Mouse (Mus musculus): ENCODE measurements around the gene Arl14. TPM values are rescaled to one million over a fixed set of nuclear protein-coding genes. Genes with fewer than 3 reads are reported as not detected.

Arl14 gene
- total and polyA plus RNA-seq, 2 experiments = 0.09 TPM; not detected in 1

DNA sequence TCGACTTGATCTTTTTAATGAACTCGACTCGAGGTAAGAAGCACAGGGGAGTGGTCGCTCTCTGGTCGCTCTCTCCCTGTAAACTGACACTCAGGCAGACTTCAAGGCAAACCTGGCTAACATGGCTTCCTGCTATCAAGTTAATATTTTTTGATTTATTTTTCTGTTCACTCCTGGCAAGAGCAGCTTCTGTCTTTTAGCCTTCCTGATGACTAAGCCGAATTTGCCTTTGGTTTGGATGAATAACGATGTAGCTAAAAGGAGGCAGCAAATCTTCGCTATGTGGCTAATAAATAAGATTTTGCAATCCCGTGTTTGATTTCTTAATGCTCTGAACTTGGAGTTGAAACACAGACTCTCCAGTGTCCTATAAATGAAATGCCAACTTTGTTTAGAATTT lies 27.7 kb upstream of the Arl14 start:
- Histone ChIP-seq H3K27ac (replicated peaks; ENCODE audit: insufficient read depth, low read depth, low read length) (no peak overlapping the region), H3K4me3 (ENCODE audit: insufficient read depth, low read depth, low read length) (no peak overlapping the region), H3K27me3 (ENCODE audit: control insufficient read depth, insufficient read depth, low read length) (no peaks in the 10 kb centered on the region), H3K4me1 (ENCODE audit: control insufficient read depth, insufficient read depth, low read length) (no peaks in the 10 kb centered on the region), H3K79me2 (ENCODE audit: control insufficient read depth, insufficient read depth, low read length) (no peaks in the 10 kb centered on the region), H3K36me3 (ENCODE audit: control insufficient read depth, insufficient read depth, low read length) (no peaks in the 10 kb centered on the region), H3K9ac (ENCODE audit: low read depth, low read length) (no peak overlapping the region)
- WGBS = 60% methylated on average over 9 of the region's 9 CpGs
- no peak for DNase-seq (ENCODE audit: extremely low read depth, low read depth, low spot score)
- TF ChIP-seq CTCF (IDR thresholded peaks at IDR 0.05; ENCODE audit: low read depth, low read length) (no peak), POLR2A (IDR thresholded peaks at IDR 0.05; ENCODE audit: extremely low read depth, insufficient read depth, low read length) (no peak)

DNA sequence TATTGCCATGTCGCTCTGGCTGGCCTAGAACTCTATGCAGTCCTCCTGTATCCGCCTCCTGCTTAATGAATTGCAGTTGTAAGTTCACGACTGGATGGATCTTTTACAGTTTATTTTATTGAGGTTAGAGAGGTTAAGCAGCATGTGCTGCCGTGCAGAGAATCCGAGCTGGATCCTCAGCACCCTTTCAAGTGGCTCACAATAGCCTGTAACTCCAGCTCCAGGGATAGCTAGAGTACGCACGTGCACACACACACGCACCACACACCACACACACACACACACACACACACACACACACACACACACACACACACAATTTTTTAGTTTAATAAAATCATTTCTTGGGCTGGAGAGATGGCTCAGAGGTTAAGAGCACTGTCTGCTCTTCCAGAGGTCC lies 27.0 kb upstream of the Arl14 start:
- H3K9ac ChIP-seq (ENCODE audit: low read depth, low read length) = no peak overlapping the region
- no peak overlapping the region for H3K4me3 ChIP-seq (ENCODE audit: insufficient read depth, low read depth, low read length)
- H3K79me2 ChIP-seq (ENCODE audit: control insufficient read depth, insufficient read depth, low read length) = no peaks in the 10 kb centered on the region
- DNase-seq (ENCODE audit: extremely low read depth, low read depth, low spot score) = no peak
- no peak for TF ChIP-seq POLR2A (IDR thresholded peaks at IDR 0.05; ENCODE audit: extremely low read depth, insufficient read depth, low read length)
- TF ChIP-seq CTCF (IDR thresholded peaks at IDR 0.05; ENCODE audit: low read depth, low read length) = no peak
- no peak overlapping the region for H3K27ac ChIP-seq (replicated peaks; ENCODE audit: insufficient read depth, low read depth, low read length)
- H3K36me3 ChIP-seq (ENCODE audit: control insufficient read depth, insufficient read depth, low read length) = no peaks in the 10 kb centered on the region
- WGBS = 91% methylated on average over 8 of the region's 8 CpGs
- H3K27me3 ChIP-seq (ENCODE audit: control insufficient read depth, insufficient read depth, low read length) = no peaks in the 10 kb centered on the region
- H3K4me1 ChIP-seq (ENCODE audit: control insufficient read depth, insufficient read depth, low read length) = no peaks in the 10 kb centered on the region

DNA sequence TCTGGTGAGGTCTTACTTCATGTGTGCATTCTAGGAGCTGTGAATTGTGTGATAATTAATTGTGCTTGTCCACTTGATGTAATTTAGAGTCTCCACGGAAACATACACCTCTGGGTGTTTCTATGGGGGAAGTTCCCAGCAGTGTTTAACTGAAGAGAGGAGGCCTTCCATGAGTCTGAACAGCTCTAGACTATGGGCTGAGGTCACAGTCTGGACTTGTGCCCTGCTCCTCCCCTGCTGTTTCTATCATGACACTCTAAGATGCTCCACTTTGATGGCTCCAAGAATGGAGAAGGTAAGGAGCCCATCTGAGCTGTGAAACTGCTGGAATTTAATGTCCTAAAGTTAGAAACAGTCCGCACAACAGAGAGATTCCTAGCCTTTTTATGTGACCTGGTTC lies 24.1 kb upstream of the Arl14 start:
- H3K4me3 ChIP-seq (ENCODE audit: insufficient read depth, low read depth, low read length) = no peak overlapping the region
- 81% methylated on average over 2 of the region's 2 CpGs for WGBS
- no peaks in the 10 kb centered on the region for H3K27me3 ChIP-seq (ENCODE audit: control insufficient read depth, insufficient read depth, low read length)
- no peak for DNase-seq (ENCODE audit: extremely low read depth, low read depth, low spot score)
- no peaks in the 10 kb centered on the region for H3K36me3 ChIP-seq (ENCODE audit: control insufficient read depth, insufficient read depth, low read length)
- H3K4me1 ChIP-seq (ENCODE audit: control insufficient read depth, insufficient read depth, low read length) = no peaks in the 10 kb centered on the region
- TF ChIP-seq CTCF (IDR thresholded peaks at IDR 0.05; ENCODE audit: low read depth, low read length) = no peak
- TF ChIP-seq POLR2A (IDR thresholded peaks at IDR 0.05; ENCODE audit: extremely low read depth, insufficient read depth, low read length) = no peak
- no peak overlapping the region for H3K9ac ChIP-seq (ENCODE audit: low read depth, low read length)
- H3K27ac ChIP-seq (replicated peaks; ENCODE audit: insufficient read depth, low read depth, low read length) = no peak overlapping the region
- H3K79me2 ChIP-seq (ENCODE audit: control insufficient read depth, insufficient read depth, low read length) = no peaks in the 10 kb centered on the region

DNA sequence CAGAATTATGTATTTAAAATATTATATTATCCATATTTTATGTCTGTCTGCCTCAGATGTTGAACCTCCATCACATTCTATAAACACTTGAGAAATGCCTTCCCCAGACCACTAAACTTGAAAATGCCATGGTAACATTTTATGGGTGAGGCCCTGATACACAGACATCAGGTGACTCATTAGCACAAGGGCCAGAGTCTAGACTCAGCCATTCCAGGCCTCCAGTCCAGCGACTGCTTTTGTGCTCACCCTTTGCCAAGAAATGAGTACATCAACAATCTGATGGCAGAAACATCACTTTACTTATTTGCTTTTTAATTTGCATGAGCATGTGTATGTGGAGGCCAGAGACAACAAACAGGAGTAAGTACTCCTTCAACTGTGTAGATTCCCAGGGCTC lies 22.0 kb upstream of the Arl14 start:
- TF ChIP-seq POLR2A (IDR thresholded peaks at IDR 0.05; ENCODE audit: extremely low read depth, insufficient read depth, low read length) (no peak), CTCF (IDR thresholded peaks at IDR 0.05; ENCODE audit: low read depth, low read length) (no peak)
- Histone ChIP-seq H3K9ac (ENCODE audit: low read depth, low read length) (no peak overlapping the region), H3K27ac (replicated peaks; ENCODE audit: insufficient read depth, low read depth, low read length) (no peak overlapping the region), H3K4me3 (ENCODE audit: insufficient read depth, low read depth, low read length) (no peak overlapping the region), H3K27me3 (ENCODE audit: control insufficient read depth, insufficient read depth, low read length) (no peaks in the 10 kb centered on the region), H3K79me2 (ENCODE audit: control insufficient read depth, insufficient read depth, low read length) (no peaks in the 10 kb centered on the region), H3K36me3 (ENCODE audit: control insufficient read depth, insufficient read depth, low read length) (no peaks in the 10 kb centered on the region), H3K4me1 (ENCODE audit: control insufficient read depth, insufficient read depth, low read length) (no peaks in the 10 kb centered on the region)
- DNase-seq (ENCODE audit: extremely low read depth, low read depth, low spot score) = peak; percentile 22
- 18% methylated on average over 1 of the region's 1 CpGs for WGBS

DNA sequence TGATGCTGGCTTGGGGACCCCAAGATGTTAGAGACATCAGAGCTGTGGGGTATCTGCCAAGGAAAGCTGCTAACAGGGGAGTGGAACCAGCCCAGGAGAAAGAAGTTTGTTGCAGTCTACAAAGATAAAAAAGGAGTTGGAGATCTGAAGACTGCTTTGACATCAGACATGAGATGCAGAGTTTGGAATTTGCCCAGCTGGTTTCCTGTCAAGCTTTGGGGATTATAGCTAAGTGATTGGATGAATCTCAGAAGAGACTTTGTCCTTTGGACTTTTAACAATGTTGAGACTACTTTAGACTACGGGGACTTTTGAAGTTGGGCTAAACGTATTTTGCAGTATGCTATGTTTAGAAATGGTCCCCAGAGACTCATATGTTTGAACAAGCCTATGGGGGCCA lies 21.0 kb upstream of the Arl14 start:
- Histone ChIP-seq H3K36me3 (ENCODE audit: control insufficient read depth, insufficient read depth, low read length) (no peaks in the 10 kb centered on the region), H3K9ac (ENCODE audit: low read depth, low read length) (no peak overlapping the region), H3K4me1 (ENCODE audit: control insufficient read depth, insufficient read depth, low read length) (peaks cover 5% of the 10 kb centered on the region; the same call in 1 of the 2 replicates), H3K79me2 (ENCODE audit: control insufficient read depth, insufficient read depth, low read length) (no peaks in the 10 kb centered on the region), H3K27me3 (ENCODE audit: control insufficient read depth, insufficient read depth, low read length) (no peaks in the 10 kb centered on the region), H3K4me3 (ENCODE audit: insufficient read depth, low read depth, low read length) (no peak overlapping the region), H3K27ac (replicated peaks; ENCODE audit: insufficient read depth, low read depth, low read length) (no peak overlapping the region)
- 24% methylated on average over 2 of the region's 2 CpGs for WGBS
- DNase-seq (ENCODE audit: extremely low read depth, low read depth, low spot score) = peak; percentile 31
- TF ChIP-seq CTCF (IDR thresholded peaks at IDR 0.05; ENCODE audit: low read depth, low read length) (no peak), POLR2A (IDR thresholded peaks at IDR 0.05; ENCODE audit: extremely low read depth, insufficient read depth, low read length) (no peak)

DNA sequence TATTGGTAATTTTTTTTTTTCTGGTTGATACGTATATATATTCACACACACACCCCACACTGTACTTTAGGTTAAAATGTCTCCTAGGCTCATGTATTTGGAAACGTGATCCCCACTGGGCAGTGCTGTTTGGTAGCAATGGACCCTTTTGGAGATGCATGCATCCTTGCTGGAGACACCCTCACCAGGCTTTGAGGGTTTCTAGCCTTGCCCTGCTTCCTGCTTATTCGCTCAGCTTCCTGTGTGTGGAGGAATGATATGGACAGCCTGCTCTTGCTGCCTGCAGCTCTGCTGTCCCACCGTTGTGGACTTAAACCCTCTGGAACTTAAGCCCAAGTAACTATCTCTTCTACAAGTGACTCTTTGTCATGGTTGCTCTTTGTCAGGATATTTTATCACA lies 19.3 kb upstream of the Arl14 start:
- Histone ChIP-seq H3K36me3 (ENCODE audit: control insufficient read depth, insufficient read depth, low read length) (no peaks in the 10 kb centered on the region), H3K9ac (ENCODE audit: low read depth, low read length) (no peak overlapping the region), H3K27me3 (ENCODE audit: control insufficient read depth, insufficient read depth, low read length) (no peaks in the 10 kb centered on the region), H3K4me1 (ENCODE audit: control insufficient read depth, insufficient read depth, low read length) (peaks cover 5% of the 10 kb centered on the region; the same call in 1 of the 2 replicates), H3K79me2 (ENCODE audit: control insufficient read depth, insufficient read depth, low read length) (no peaks in the 10 kb centered on the region), H3K4me3 (ENCODE audit: insufficient read depth, low read depth, low read length) (no peak overlapping the region), H3K27ac (replicated peaks; ENCODE audit: insufficient read depth, low read depth, low read length) (no peak overlapping the region)
- no peak for DNase-seq (ENCODE audit: extremely low read depth, low read depth, low spot score)
- no peak for TF ChIP-seq CTCF (IDR thresholded peaks at IDR 0.05; ENCODE audit: low read depth, low read length)
- TF ChIP-seq POLR2A (IDR thresholded peaks at IDR 0.05; ENCODE audit: extremely low read depth, insufficient read depth, low read length) = no peak
- WGBS = 72% methylated on average over 4 of the region's 4 CpGs

All from liver, adult 2 months (tissue).